Mouse (Mus musculus) 3134 (cell line): ENCODE results near the gene Igfbp3.

Experiments
- DNase-seq: peaks from one replicate; pipeline ENCODE4 v3.0.0-alpha.2; 2011; ENCODE audit warnings: low spot score; ENCODE audit not compliant: insufficient read length; ENCODE audit errors: extremely low read depth

Gene Igfbp3

GRCm38 (mm10) chr11:7173664-7174063 lies 40.1 kb downstream of the Igfbp3 start:
- no peak for DNase-seq

- no peak for DNase-seq
These were observed 44.1 kb downstream of the Igfbp3 start for GRCm38 (mm10) chr11:7169645-7170044.

GRCm38 (mm10) chr11:7164416-7164815 lies 49.3 kb downstream of the Igfbp3 start:
- no peak for DNase-seq

DNA sequence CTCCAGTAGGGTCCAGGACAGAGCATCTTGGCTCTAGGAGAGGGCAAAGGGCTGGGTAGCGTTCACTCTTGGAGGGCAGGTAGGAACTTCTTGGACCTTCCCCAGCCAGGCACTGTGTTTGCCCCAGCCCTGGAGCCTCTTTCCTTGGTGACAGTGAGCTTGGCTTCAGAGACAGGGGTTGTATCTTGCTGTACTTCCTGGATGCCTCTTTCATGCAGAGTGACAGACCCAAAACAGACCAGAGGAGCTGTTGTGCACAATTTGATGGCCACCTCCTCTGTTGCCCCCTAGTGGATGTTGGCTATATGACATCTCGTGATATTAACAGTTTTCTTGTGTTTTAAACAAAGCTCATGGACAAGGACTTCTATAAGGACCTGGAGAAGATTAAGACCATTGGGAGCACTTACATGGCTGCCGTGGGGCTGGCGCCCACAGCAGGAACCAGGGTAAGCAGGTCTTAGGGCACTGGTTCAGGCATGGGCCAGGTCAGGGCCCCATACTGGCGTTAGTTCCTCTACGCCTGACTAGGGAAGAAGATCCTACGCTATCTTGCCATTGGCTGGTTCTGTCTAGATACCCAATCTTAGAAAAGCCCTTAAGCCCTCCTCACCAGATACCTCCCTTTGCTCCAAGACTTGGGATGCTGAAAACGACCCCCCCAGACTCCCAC lies 52.1 kb downstream of the Igfbp3 start:
- DNase-seq, result no peak

DNA sequence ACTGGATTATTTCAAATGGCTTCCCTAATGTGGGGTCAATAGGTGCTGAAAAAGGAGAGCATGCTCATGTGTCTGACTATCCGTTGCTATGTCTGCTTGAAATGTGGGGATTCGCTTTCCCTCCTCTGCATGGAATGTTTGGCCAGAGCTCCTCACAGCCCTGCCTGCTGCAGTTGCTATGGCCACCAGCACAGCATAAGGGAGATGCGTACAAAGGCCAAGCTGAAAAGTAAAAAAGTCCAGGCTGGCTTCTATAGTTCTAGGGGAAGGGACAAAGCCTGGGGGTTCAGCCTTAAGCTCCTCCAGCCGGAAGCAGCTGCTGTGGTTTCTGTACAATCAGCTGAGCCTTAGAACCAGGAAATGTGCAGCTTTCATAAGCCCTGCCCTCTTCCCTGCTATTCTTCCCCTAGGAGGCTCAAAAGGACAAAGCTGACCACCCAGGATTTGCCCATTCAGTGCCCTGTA lies 53.1 kb downstream of the Igfbp3 start:
- DNase-seq, result no peak

- DNase-seq, result no peak
These were observed 53.6 kb downstream of the Igfbp3 start for GRCm38 (mm10) chr11:7160146-7160545.

- no peak for DNase-seq
These were observed 55.5 kb downstream of the Igfbp3 start for GRCm38 (mm10) chr11:7158196-7158595.

- no peak for DNase-seq
These were observed 57.3 kb downstream of the Igfbp3 start for GRCm38 (mm10) chr11:7156427-7156826.
